Mouse (Mus musculus) forebrain, embryonic 11.5 days (tissue): Measurements from ENCODE around the gene Stk10. TPM values are rescaled to one million over a fixed set of nuclear protein-coding genes. Genes with fewer than 3 reads are reported as not detected.

Experiments
- polyA plus RNA-seq: library from polyadenylated mRNA; unstranded; fragments of >200 nt; fragmentation: Nextera tagmentation; extraction: Ambion mirVana; gene quantifications from 2 replicates; pipeline ENCODE4 v1.2.1, GENCODE M21; 2014

Stk10 gene
- polyA plus RNA-seq, 1 experiment from 2014 or later: 1.4 TPM

Other genes with a start within 250 kb of the Stk10 start
- gene Hba-a1, start 249.8 kb upstream of the Stk10 start, polyA plus RNA-seq: 3,025 and 3,069 TPM in 2 replicates
- gene Hbq1b, start 246.3 kb upstream of the Stk10 start, polyA plus RNA-seq: 5.8 and 6.3 TPM in 2 replicates
- 5,773 and 5,896 TPM in 2 replicates for gene Hba-a2, start 236.8 kb upstream of the Stk10 start, polyA plus RNA-seq
- not detected in 2 replicates for gene Hbq1a, start 233.2 kb upstream of the Stk10 start, polyA plus RNA-seq
- gene Sh3pxd2b, start 185.5 kb upstream of the Stk10 start, polyA plus RNA-seq: 27.7 and 28.4 TPM in 2 replicates
- gene Ubtd2, start 77.9 kb upstream of the Stk10 start, polyA plus RNA-seq: 72.2 and 79.6 TPM in 2 replicates
- 0.29 TPM in 1 of 2 replicates, not detected in the other for gene Efcab9, start 1.2 kb upstream of the Stk10 start, polyA plus RNA-seq
- gene Fbxw11, start 109.4 kb downstream of the Stk10 start, polyA plus RNA-seq: 95.8 and 104 TPM in 2 replicates